Mouse (Mus musculus) left cerebral cortex, adult 2 months (tissue): ENCODE data around the gene Mcf2l. TPM values are rescaled to one million over a fixed set of nuclear protein-coding genes. Genes with fewer than 3 reads are reported as not detected.

Source experiments
- DNase-seq, 2 experiments: peaks; one replicate each; pipeline ENCODE4 v3.0.0; 2021 to 2022; ENCODE audit warnings: low spot score in 2 of 2, mixed read lengths in 1 of 2; ENCODE audit errors: extremely low spot score in 1 of 2
- H3K27ac ChIP-seq: fragments of 200-600 bp; 2 replicates; pipeline ENCODE4 v1.8.1; 2022
- H3K4me3 ChIP-seq: fragments of 200-600 bp; 2 replicates; pipeline ENCODE4 v1.8.1; 2022
- CTCF ChIP-seq: fragments of 200-600 bp; IDR thresholded peaks from 2 replicates; pipeline ENCODE4 v1.8.1; 2022; ENCODE audit warnings: antibody characterized with exemption, mild to moderate bottlenecking, moderate library complexity
- intact Hi-C: fragments of 180-260 bp; cut with DNase I; formaldehyde crosslinking; loops from one replicate; pipeline ENCODE4 v1.15.1; 2025
- total RNA-seq, 2 experiments: library from RNA; stranded (reverse); gene quantifications; 2 replicates each; pipeline ENCODE4 v1.2.3; 2021

The Mcf2l gene
- total RNA-seq, 2 experiments from 2014 or later, result 235 to 280 TPM

- intact Hi-C loops, result no loop called here
- DNase-seq, result no peak
- no peak overlapping the region for H3K4me3 ChIP-seq
- H3K27ac ChIP-seq, result no peak overlapping the region
- TF ChIP-seq CTCF, result no peak
Measured at GRCm38 (mm10) chr8:12934453-12935043, 60.9 kb downstream of the Mcf2l start.

GRCm38 (mm10) chr8:12940549-12940948 is 66.9 kb downstream of the Mcf2l start:
- H3K27ac ChIP-seq, result no peak overlapping the region
- no peak for TF ChIP-seq CTCF
- no peak for DNase-seq
- H3K4me3 ChIP-seq, result no peak overlapping the region
- intact Hi-C loops, result no loop called here

- DNase-seq, result no peak
- intact Hi-C loops, result no loop called here
- no peak overlapping the region for H3K27ac ChIP-seq
- no peak overlapping the region for H3K4me3 ChIP-seq
- TF ChIP-seq CTCF, result no peak
Measured at GRCm38 (mm10) chr8:12941161-12941926, 67.7 kb downstream of the Mcf2l start.

- TF ChIP-seq CTCF, result no peak
- intact Hi-C loops, result loop anchor here (2.0 kb wide), 1 partner anchor 31 kb away; no protein-coding TSS in a partner anchor
- peak in 1 of 2 experiments; percentile 31 for DNase-seq
- peak overlapping the region; percentile 51 for H3K4me3 ChIP-seq
- H3K27ac ChIP-seq, result peak overlapping the region; percentile 81
Measured at GRCm38 (mm10) chr8:12947604-12948573, 74.3 kb downstream of the Mcf2l start.

GRCm38 (mm10) chr8:12948574-12948961 is 75.0 kb downstream of the Mcf2l start:
- H3K27ac ChIP-seq, result peak overlapping the region; percentile 81
- intact Hi-C loops, result loop anchor here (2.0 kb wide), 1 partner anchor 32 kb away; no protein-coding TSS in a partner anchor
- no peak for DNase-seq
- TF ChIP-seq CTCF, result no peak
- peak overlapping the region; percentile 51 for H3K4me3 ChIP-seq

GRCm38 (mm10) chr8:12951051-12951630 is 77.5 kb downstream of the Mcf2l start:
- Histone ChIP-seq H3K27ac (no peak overlapping the region; the same call in 1 of the 2 replicates), H3K4me3 (no peak overlapping the region)
- intact Hi-C loops, result no loop called here
- no peak for DNase-seq
- no peak for TF ChIP-seq CTCF

GRCm38 (mm10) chr8:12952699-12953098 is 79.1 kb downstream of the Mcf2l start:
- Histone ChIP-seq H3K4me3 (no peak overlapping the region), H3K27ac (no peak overlapping the region)
- no peak for TF ChIP-seq CTCF
- DNase-seq, result no peak
- intact Hi-C loops, result no loop called here

- Histone ChIP-seq H3K4me3 (no peak overlapping the region), H3K27ac (no peak overlapping the region)
- TF ChIP-seq CTCF, result no peak
- intact Hi-C loops, result no loop called here
- DNase-seq, result no peak
Measured at GRCm38 (mm10) chr8:12955362-12955879, 81.8 kb downstream of the Mcf2l start.

GRCm38 (mm10) chr8:12955880-12956279 is 82.3 kb downstream of the Mcf2l start:
- TF ChIP-seq CTCF, result no peak
- Histone ChIP-seq H3K4me3 (no peak overlapping the region), H3K27ac (no peak overlapping the region)
- no peak for DNase-seq
- intact Hi-C loops, result no loop called here

GRCm38 (mm10) chr8:12956941-12957340 is 83.3 kb downstream of the Mcf2l start:
- TF ChIP-seq CTCF, result no peak
- H3K4me3 ChIP-seq, result no peak overlapping the region

GRCm38 (mm10) chr8:12957419-12957818 is 83.8 kb downstream of the Mcf2l start:
- no peak overlapping the region for H3K27ac ChIP-seq
- intact Hi-C loops, result no loop called here
- DNase-seq, result no peak
- no peak for TF ChIP-seq CTCF
- no peak overlapping the region for H3K4me3 ChIP-seq

More at GRCm38 (mm10) chr8:12956941-12957340, 83.3 kb downstream of the Mcf2l start:
- intact Hi-C loops, result no loop called here
- DNase-seq, result no peak
- no peak overlapping the region for H3K27ac ChIP-seq
